Mouse (Mus musculus) heart, adult 9 months (tissue): ENCODE results near the gene Scaf4.
A peak's percentile ranks its signal among the peaks of the same experiment; 100 is the strongest.
"Not testable (repeated sequence)": the region's sequence is repeated elsewhere in the genome, so short reads cannot be mapped to it uniquely, and the experiment has no call there.

Experiments
- DNase-seq, 2 experiments: peaks; one replicate each; pipeline ENCODE4 v3.0.0; 2022; ENCODE audit warnings: low spot score in 2 of 2

Gene Scaf4

GRCm38 (mm10) chr16:90235188-90235587 lies 49.1 kb downstream of the Scaf4 start:
- no peak for DNase-seq

- DNase-seq: no peak
Measured at GRCm38 (mm10) chr16:90234617-90235016, 49.7 kb downstream of the Scaf4 start.

GRCm38 (mm10) chr16:90233702-90234101 lies 50.6 kb downstream of the Scaf4 start:
- DNase-seq: no peak

- no peak for DNase-seq
Measured at GRCm38 (mm10) chr16:90231302-90231701, 53.0 kb downstream of the Scaf4 start.

- DNase-seq: no peak
Measured at GRCm38 (mm10) chr16:90229897-90230296, 54.4 kb downstream of the Scaf4 start.

GRCm38 (mm10) chr16:90221441-90222070 lies 62.7 kb downstream of the Scaf4 start:
- no peak for DNase-seq

- DNase-seq: peak in 1 of 2 experiments; percentile 55
Measured at GRCm38 (mm10) chr16:90220892-90221431, 63.3 kb downstream of the Scaf4 start.

GRCm38 (mm10) chr16:90220026-90220891 lies 64.0 kb downstream of the Scaf4 start, which contains the start of gene Sod1:
TSS of gene Sod1 (plus strand) at chr16:90220754.
- DNase-seq: peak; percentile 92 to 94

- DNase-seq: not testable (repeated sequence)
Measured at GRCm38 (mm10) chr16:90219445-90219844, 64.9 kb downstream of the Scaf4 start.

- no peak for DNase-seq
Measured at GRCm38 (mm10) chr16:90217926-90218325, 66.4 kb downstream of the Scaf4 start.

GRCm38 (mm10) chr16:90217356-90217755 lies 66.9 kb downstream of the Scaf4 start:
- no peak for DNase-seq

GRCm38 (mm10) chr16:90216414-90216813 lies 67.9 kb downstream of the Scaf4 start:
- DNase-seq: no peak

- not testable (repeated sequence) for DNase-seq
Measured at GRCm38 (mm10) chr16:90215879-90216278, 68.4 kb downstream of the Scaf4 start.

GRCm38 (mm10) chr16:90214731-90215565 lies 69.4 kb downstream of the Scaf4 start:
- DNase-seq: no peak

GRCm38 (mm10) chr16:90213477-90214339 lies 70.6 kb downstream of the Scaf4 start:
- DNase-seq: no peak

- no peak for DNase-seq
Measured at GRCm38 (mm10) chr16:90211767-90212166, 72.5 kb downstream of the Scaf4 start.

GRCm38 (mm10) chr16:90210717-90211116 lies 73.6 kb downstream of the Scaf4 start:
- DNase-seq: no peak

GRCm38 (mm10) chr16:90208996-90209395 lies 75.3 kb downstream of the Scaf4 start:
- DNase-seq: no peak

- no peak for DNase-seq
Measured at GRCm38 (mm10) chr16:90204868-90205267, 79.4 kb downstream of the Scaf4 start.

- no peak for DNase-seq
Measured at GRCm38 (mm10) chr16:90203226-90203962, 80.9 kb downstream of the Scaf4 start.
